Mouse (Mus musculus) heart, embryonic 14.5 days (tissue): ENCODE results near the gene Tmem176b. TPM values are rescaled to one million over a fixed set of nuclear protein-coding genes. Genes with fewer than 3 reads are reported as not detected.

Source experiments
- ATAC-seq: fragments of 200-750 bp; cut with Nextera tagmentation; 2 replicates; pipeline ENCODE4 v1.8.0; 2017; ENCODE audit warnings: low read depth, moderate TSS enrichment; ENCODE audit not compliant: insufficient number of reproducible peaks, insufficient read depth, low FRiP score
- H3K27ac ChIP-seq, 2 experiments: fragments of 200-500 bp in 1 of 2; fragments of 300-500 bp in 1 of 2; sonication (generic) in 1 of 2; replicated peaks in 1 of 2; 2 replicates each; pipeline ENCODE4 v1.5.1; 2012 to 2014; ENCODE audit warnings: low read depth in 2 of 2, low read length in 2 of 2, control low read depth in 1 of 2, mild to moderate bottlenecking in 1 of 2, mixed read lengths in 1 of 2; ENCODE audit not compliant: control insufficient read depth in 1 of 2, insufficient read depth in 1 of 2
- H3K27me3 ChIP-seq: fragments of 300-500 bp; sonication (generic); 2 replicates; pipeline ENCODE4 v1.6.1; 2014; ENCODE audit warnings: mild to moderate bottlenecking, low read length, control low read depth; ENCODE audit not compliant: control insufficient read depth, insufficient read depth
- H3K36me3 ChIP-seq: fragments of 300-500 bp; sonication (generic); 2 replicates; pipeline ENCODE4 v1.6.1; 2014; ENCODE audit warnings: mild to moderate bottlenecking, control low read depth, low read length, mixed read lengths; ENCODE audit not compliant: control insufficient read depth, insufficient read depth
- H3K4me1 ChIP-seq, 2 experiments: fragments of 200-500 bp in 1 of 2; fragments of 300-500 bp in 1 of 2; sonication (generic) in 1 of 2; 2 replicates each; pipeline ENCODE4 v1.6.1; 2012 to 2014; ENCODE audit warnings: low read length in 2 of 2, control low read depth in 1 of 2, mixed read lengths in 1 of 2; ENCODE audit not compliant: control insufficient read depth in 2 of 2, insufficient read depth in 2 of 2
- H3K4me2 ChIP-seq: fragments of 300-500 bp; sonication (generic); 2 replicates; pipeline ENCODE4 v1.6.1; 2014; ENCODE audit warnings: mild to moderate bottlenecking, low read length
- H3K4me3 ChIP-seq, 2 experiments: fragments of 200-500 bp in 1 of 2; fragments of 300-500 bp in 1 of 2; sonication (generic) in 1 of 2; 2 replicates each; pipeline ENCODE4 v1.5.1; 2012 to 2014; ENCODE audit warnings: low read length in 2 of 2, mild to moderate bottlenecking in 2 of 2, control low read depth in 1 of 2, low read depth in 1 of 2, moderate library complexity in 1 of 2; ENCODE audit not compliant: control insufficient read depth in 1 of 2, insufficient read depth in 1 of 2
- H3K9ac ChIP-seq: fragments of 300-500 bp; sonication (generic); 2 replicates; pipeline ENCODE4 v1.6.1; 2014; ENCODE audit warnings: mild to moderate bottlenecking, low read length
- H3K9me3 ChIP-seq: fragments of 300-500 bp; sonication (generic); 2 replicates; pipeline ENCODE4 v1.6.1; 2016; ENCODE audit warnings: low read length, control low read depth; ENCODE audit not compliant: control insufficient read depth
- WGBS: fragments of 180-500 bp; shearing (Covaris S2); extraction: QIAGEN DNeasy Blood & Tissue Kit; methylation state at CpG from one replicate; pipeline ENCODE4 v1.1.7; 2014; 5-methylcytosine and 5-hydroxymethylcytosine counted together
- polyA plus RNA-seq: library from polyadenylated mRNA; unstranded; fragments of >200 nt; fragmentation: Nextera tagmentation; extraction: Ambion mirVana; gene quantifications from 2 replicates; pipeline ENCODE4 v1.2.1, GENCODE M21; 2014

Tmem176b gene
- polyA plus RNA-seq, 1 experiment from 2014 or later = 295 TPM

DNA sequence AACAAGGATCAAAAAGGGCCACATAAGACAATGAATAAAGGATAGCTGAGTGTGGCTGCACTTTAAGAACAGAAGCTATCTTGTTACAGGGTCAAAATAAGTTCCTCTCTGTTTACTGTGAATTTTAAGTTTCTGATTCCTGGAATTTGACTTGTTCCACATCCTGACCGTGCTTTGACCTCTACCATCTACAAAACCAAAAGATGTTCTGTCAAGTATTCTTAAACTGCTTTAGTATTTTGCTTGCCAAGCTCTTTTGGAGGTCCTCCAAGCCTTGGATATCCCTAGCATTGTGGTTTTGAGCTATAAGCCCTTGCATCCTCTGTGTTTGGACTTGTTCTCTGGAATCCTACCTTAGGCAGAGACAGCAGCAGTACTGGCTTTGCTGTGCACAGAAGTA, 56.1 kb downstream of the Tmem176b start:
- no peak overlapping the region for H3K4me2 ChIP-seq
- WGBS = 59% methylated on average over 1 of the region's 1 CpGs
- H3K9me3 ChIP-seq = no peaks in the 10 kb centered on the region
- no peak for ATAC-seq
- no peak overlapping the region for H3K9ac ChIP-seq
- H3K4me1 ChIP-seq = no peaks in the 10 kb centered on the region
- no peak overlapping the region for H3K27ac ChIP-seq
- no peaks in the 10 kb centered on the region for H3K27me3 ChIP-seq
- H3K36me3 ChIP-seq = no peaks in the 10 kb centered on the region
- no peak overlapping the region for H3K4me3 ChIP-seq

DNA sequence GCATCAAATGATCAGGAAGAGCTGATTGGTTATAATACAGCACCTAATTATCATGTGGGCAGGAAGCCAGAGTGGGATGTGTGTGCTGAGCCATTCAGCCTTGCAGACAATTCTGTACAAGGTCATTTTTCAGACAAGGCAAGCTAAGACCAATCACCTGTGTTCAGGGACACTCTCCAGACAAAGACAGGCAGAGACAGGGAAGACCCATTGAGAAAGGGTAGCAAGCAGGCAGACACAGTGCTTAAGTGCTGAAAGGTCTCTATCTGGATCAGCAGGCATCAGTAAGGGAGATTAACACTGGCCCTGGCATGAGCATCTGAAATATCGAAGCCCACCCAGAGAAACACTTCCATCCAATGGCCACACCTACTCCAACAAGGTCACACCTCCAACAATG, 56.9 kb downstream of the Tmem176b start:
- no peak overlapping the region for H3K4me3 ChIP-seq
- no peaks in the 10 kb centered on the region for H3K36me3 ChIP-seq
- H3K27me3 ChIP-seq = no peaks in the 10 kb centered on the region
- no peak for ATAC-seq
- H3K9ac ChIP-seq = no peak overlapping the region
- WGBS = 74% methylated on average over 1 of the region's 1 CpGs
- no peaks in the 10 kb centered on the region for H3K9me3 ChIP-seq
- H3K4me1 ChIP-seq = no peaks in the 10 kb centered on the region
- no peak overlapping the region for H3K27ac ChIP-seq
- H3K4me2 ChIP-seq = no peak overlapping the region

Other genes starting within 250 kb of the Tmem176b start
- 23.4 and 25.4 TPM in 2 replicates for gene Repin1, start 247.6 kb downstream of the Tmem176b start, polyA plus RNA-seq
- 0.84 TPM in 1 of 2 replicates, not detected in the other for gene Gm44965, start 247.6 kb downstream of the Tmem176b start, polyA plus RNA-seq
- 5.4 and 6.3 TPM in 2 replicates for gene Zfp775, start 239.4 kb downstream of the Tmem176b start, polyA plus RNA-seq
- 0.82 and 1.1 TPM in 2 replicates for gene AI854703, start 214.7 kb downstream of the Tmem176b start, polyA plus RNA-seq
- 0.85 and 1.2 TPM in 2 replicates for gene Gimap8, start 194.3 kb downstream of the Tmem176b start, polyA plus RNA-seq
- 5.8 and 6.3 TPM in 2 replicates for gene Gimap9, start 165.4 kb downstream of the Tmem176b start, polyA plus RNA-seq
- 20.7 and 25.2 TPM in 2 replicates for gene Gimap4, start 156.9 kb downstream of the Tmem176b start, polyA plus RNA-seq
- 37.6 and 40.2 TPM in 2 replicates for gene Gimap6, start 133.3 kb downstream of the Tmem176b start, polyA plus RNA-seq
- 3.3 and 5.1 TPM in 2 replicates for gene Gm28053, start 122.9 kb downstream of the Tmem176b start, polyA plus RNA-seq
- not detected in 2 replicates for gene Gimap7, start 122.9 kb downstream of the Tmem176b start, polyA plus RNA-seq
- 26.1 and 27.5 TPM in 2 replicates for gene Gimap1, start 102.4 kb downstream of the Tmem176b start, polyA plus RNA-seq
- 6.8 and 8.7 TPM in 2 replicates for gene Gimap5, start 95.3 kb downstream of the Tmem176b start, polyA plus RNA-seq
- not detected in 2 replicates for gene Gimap3, start 70.6 kb downstream of the Tmem176b start, polyA plus RNA-seq
- gene Tmem176a, start 577 bp downstream of the Tmem176b start, polyA plus RNA-seq = 101 and 119 TPM in 2 replicates
- not detected in 2 replicates for gene Aoc1, start 31.4 kb upstream of the Tmem176b start, polyA plus RNA-seq
- gene 1600015I10Rik, start 88.4 kb upstream of the Tmem176b start, polyA plus RNA-seq = 0.11 TPM in 1 of 2 replicates, not detected in the other
- not detected in 2 replicates for gene Doxl2, start 133.5 kb upstream of the Tmem176b start, polyA plus RNA-seq
- gene Svs1, start 145.4 kb upstream of the Tmem176b start, polyA plus RNA-seq = not detected in 2 replicates
- 1.9 and 8.4 TPM in 2 replicates for gene Gpnmb, start 195.1 kb upstream of the Tmem176b start, polyA plus RNA-seq
- gene Malsu1, start 232.3 kb upstream of the Tmem176b start, polyA plus RNA-seq = 59.3 and 59.8 TPM in 2 replicates